Mouse (Mus musculus) liver, postnatal 0 days (tissue): ENCODE measurements around the gene Siglec1. TPM values are rescaled to one million over a fixed set of nuclear protein-coding genes. Genes with fewer than 3 reads are reported as not detected.

ENCODE experiments used
- ATAC-seq: fragments of 200-750 bp; cut with Nextera tagmentation; 2 replicates; pipeline ENCODE4 v1.8.0; 2017; ENCODE audit warnings: mild to moderate bottlenecking, moderate library complexity
- DNase-seq: peaks from one replicate; pipeline ENCODE4 v3.0.0-alpha.2; 2016
- H3K27ac ChIP-seq: fragments of 300-500 bp; sonication (generic); 2 replicates; pipeline ENCODE4 v1.5.1; 2014; ENCODE audit warnings: antibody characterized with exemption, moderate library complexity, mild to moderate bottlenecking, low read depth
- H3K27me3 ChIP-seq: fragments of 300-500 bp; sonication (generic); 2 replicates; pipeline ENCODE4 v1.6.1; 2014; ENCODE audit warnings: low read length, control low read depth, mixed read lengths; ENCODE audit not compliant: insufficient read depth
- H3K36me3 ChIP-seq: fragments of 300-500 bp; sonication (generic); replicated peaks from 2 replicates; pipeline ENCODE4 v1.6.1; 2014; ENCODE audit warnings: mild to moderate bottlenecking, control low read depth, low read length, moderate library complexity, mixed read lengths; ENCODE audit not compliant: insufficient read depth
- H3K4me1 ChIP-seq: fragments of 300-500 bp; sonication (generic); 2 replicates; pipeline ENCODE4 v1.6.1; 2014; ENCODE audit warnings: antibody characterized with exemption, mild to moderate bottlenecking, control low read depth; ENCODE audit not compliant: insufficient read depth
- H3K4me2 ChIP-seq: fragments of 300-500 bp; sonication (generic); 2 replicates; pipeline ENCODE4 v1.6.1; 2014; ENCODE audit warnings: low read depth, mild to moderate bottlenecking, low read length, moderate library complexity, mixed read lengths
- H3K4me3 ChIP-seq: fragments of 300-500 bp; sonication (generic); 2 replicates; pipeline ENCODE4 v1.5.1; 2014; ENCODE audit warnings: low read depth, low read length
- H3K9ac ChIP-seq: fragments of 300-500 bp; sonication (generic); replicated peaks from 2 replicates; pipeline ENCODE4 v1.6.1; 2014; ENCODE audit warnings: mild to moderate bottlenecking, moderate library complexity
- H3K9me3 ChIP-seq: fragments of 300-500 bp; sonication (generic); 2 replicates; pipeline ENCODE4 v1.6.1; 2016; ENCODE audit warnings: mild to moderate bottlenecking, control low read depth, low read length, mixed read lengths
- CTCF ChIP-seq: sonication (generic); IDR thresholded peaks from 2 replicates; pipeline ENCODE4 v1.5.1; 2016; ENCODE audit warnings: antibody characterized with exemption, low read depth
- EP300 ChIP-seq: IDR thresholded peaks from 2 replicates; pipeline ENCODE4 v1.6.1; 2016; ENCODE audit warnings: antibody characterized with exemption, low read depth, mild to moderate bottlenecking
- WGBS: fragments of 180-500 bp; shearing (Covaris S2); extraction: QIAGEN DNeasy Blood & Tissue Kit; methylation state at CpG from one replicate; pipeline ENCODE4 v1.1.7; 2014; ENCODE audit not compliant: insufficient replicate concordance; 5-methylcytosine and 5-hydroxymethylcytosine counted together
- polyA plus RNA-seq: library from polyadenylated mRNA; unstranded; fragments of >200 nt; fragmentation: Nextera tagmentation; extraction: Ambion mirVana; gene quantifications from 2 replicates; pipeline ENCODE4 v1.2.1, GENCODE M21; 2015

Gene Siglec1
- polyA plus RNA-seq, 1 experiment from 2014 or later, result 2.0 TPM

DNA sequence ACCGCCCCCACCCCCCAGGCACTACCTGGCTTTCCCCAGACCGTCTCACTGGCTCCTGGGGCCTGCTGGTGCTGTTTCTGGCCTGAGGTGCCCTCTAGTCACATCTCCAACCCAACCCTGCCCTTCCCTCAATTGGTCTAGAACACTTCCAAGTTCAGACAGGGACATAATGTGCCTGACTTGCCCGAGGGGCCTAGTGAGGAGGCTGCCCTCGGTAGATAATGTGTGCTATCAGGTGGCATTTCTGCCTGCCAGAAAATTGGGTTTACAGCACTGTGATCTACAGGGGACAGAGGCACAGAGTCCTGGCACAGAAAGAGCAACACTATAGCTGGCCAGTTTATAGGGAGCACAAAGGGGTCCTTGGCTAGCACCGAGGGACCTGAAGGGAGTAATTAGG lies 34.5 kb downstream of the Siglec1 start:
- no peaks in the 10 kb centered on the region for H3K36me3 ChIP-seq
- 49% methylated on average over 5 of the region's 5 CpGs for WGBS
- DNase-seq (no peak), ATAC-seq (peak; percentile 81)
- no peak overlapping the region for H3K4me2 ChIP-seq
- no peak overlapping the region for H3K9ac ChIP-seq
- no peaks in the 10 kb centered on the region for H3K9me3 ChIP-seq
- peaks cover 47% of the 10 kb centered on the region for H3K27me3 ChIP-seq
- H3K4me1 ChIP-seq, result peaks cover 19% of the 10 kb centered on the region
- TF ChIP-seq CTCF, result no peak
- peak; percentile 95 for TF ChIP-seq EP300
- no peak overlapping the region for H3K27ac ChIP-seq
- no peak overlapping the region for H3K4me3 ChIP-seq

DNA sequence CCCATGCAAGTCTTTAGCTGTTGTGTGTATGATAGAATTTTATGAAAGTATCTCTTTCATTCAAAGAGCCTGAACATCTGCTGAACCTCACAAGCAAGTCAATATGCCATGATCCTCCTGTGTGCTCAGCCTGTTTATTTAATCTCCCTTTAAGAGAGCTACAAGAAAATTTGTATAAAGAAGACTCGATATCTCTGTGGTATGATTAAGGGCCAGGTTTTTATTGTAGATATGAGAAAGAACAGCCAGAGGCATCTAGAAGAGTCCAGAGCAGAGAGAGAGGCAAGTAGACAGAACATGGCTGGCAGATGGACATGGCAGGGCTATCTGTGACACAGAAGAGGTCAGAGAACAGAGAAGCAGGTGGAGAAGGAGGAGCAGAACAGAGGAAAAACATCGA lies 40.5 kb downstream of the Siglec1 start:
- Histone ChIP-seq H3K4me2 (no peak overlapping the region), H3K36me3 (no peaks in the 10 kb centered on the region), H3K27ac (no peak overlapping the region), H3K9me3 (no peaks in the 10 kb centered on the region), H3K27me3 (peaks cover 24% of the 10 kb centered on the region), H3K4me1 (peaks cover 16% of the 10 kb centered on the region), H3K4me3 (no peak overlapping the region), H3K9ac (no peak overlapping the region)
- WGBS, result 58% methylated on average over 2 of the region's 2 CpGs
- ATAC-seq (no peak), DNase-seq (no peak)
- TF ChIP-seq CTCF (no peak), EP300 (peak; percentile 59; the same call in 1 of the 2 replicates)

DNA sequence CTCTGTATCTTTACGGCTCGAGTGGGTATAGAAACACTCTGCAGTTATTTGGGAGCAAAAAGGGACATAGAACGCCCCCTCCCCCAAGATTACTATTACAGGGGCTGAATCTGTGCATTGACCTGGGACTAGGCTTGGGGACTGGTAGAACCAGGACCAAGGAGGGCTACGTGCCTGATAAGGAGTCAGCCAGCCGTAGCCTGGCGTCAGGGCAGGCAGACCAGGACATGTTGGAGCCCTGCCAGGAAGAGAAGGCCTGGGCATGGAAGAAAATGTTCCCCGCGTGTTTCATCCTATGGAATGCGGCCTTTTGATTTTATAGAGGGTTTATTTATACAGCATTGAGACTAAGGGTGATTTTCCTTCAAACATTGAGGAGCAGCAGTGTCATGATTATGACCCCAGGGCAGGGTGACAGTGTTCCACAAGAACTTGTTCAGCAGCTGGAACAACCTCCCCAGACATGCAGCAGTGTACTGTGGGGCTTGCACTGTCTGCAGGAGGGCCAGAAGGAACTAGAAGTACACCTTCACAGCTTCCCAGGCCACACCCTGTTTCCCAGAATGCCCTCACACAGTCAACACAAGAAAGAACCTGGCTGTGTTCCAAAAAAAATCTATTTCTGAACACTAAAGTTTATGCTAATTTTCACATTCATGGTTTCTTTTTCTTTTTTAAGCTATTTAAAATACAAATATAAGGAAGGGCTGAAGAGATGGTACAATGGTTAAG lies 41.4 kb downstream of the Siglec1 start:
- peaks cover 32% of the 10 kb centered on the region for H3K27me3 ChIP-seq

DNA sequence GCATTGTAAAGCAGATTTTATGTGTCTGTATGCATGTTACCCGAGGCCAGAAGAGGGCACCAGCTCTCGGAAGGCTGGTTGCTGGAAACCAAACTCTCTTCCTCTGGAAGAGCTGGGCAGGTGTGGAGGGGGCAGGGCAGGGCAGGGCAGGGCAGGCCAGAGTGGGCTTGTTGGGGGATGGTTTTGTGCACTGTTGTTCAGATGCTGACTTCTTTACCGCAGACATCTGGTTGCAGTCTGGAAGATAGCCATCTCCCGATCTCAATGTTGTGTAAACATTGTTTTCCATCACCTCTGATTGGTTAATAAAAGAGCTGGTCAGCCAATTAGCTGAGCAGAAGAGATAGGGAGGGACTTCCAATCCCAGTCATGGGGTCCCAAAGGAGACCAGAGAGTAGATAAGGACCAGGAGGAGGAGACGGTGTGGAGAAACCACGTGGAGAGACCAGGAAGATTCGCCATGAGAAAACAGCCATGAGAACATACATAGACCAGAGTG lies 42.2 kb downstream of the Siglec1 start:
- ATAC-seq, result no peak
- TF ChIP-seq CTCF (peak; percentile 47), EP300 (no peak)
- H3K27ac ChIP-seq, result no peak overlapping the region
- peaks cover 40% of the 10 kb centered on the region for H3K27me3 ChIP-seq
- WGBS, result 16% methylated on average over 7 of the region's 7 CpGs
- no peak overlapping the region for H3K4me3 ChIP-seq
- no peak overlapping the region for H3K9ac ChIP-seq
- no peaks in the 10 kb centered on the region for H3K36me3 ChIP-seq
- peaks cover 16% of the 10 kb centered on the region for H3K4me1 ChIP-seq
- H3K9me3 ChIP-seq, result no peaks in the 10 kb centered on the region
- no peak overlapping the region for H3K4me2 ChIP-seq
- DNase-seq, result no peak

More for the DNA sequence above, 41.4 kb downstream of the Siglec1 start:
- Histone ChIP-seq H3K4me3 (no peak overlapping the region), H3K4me2 (no peak overlapping the region), H3K36me3 (no peaks in the 10 kb centered on the region), H3K4me1 (peaks cover 16% of the 10 kb centered on the region), H3K27ac (no peak overlapping the region), H3K9ac (no peak overlapping the region), H3K9me3 (no peaks in the 10 kb centered on the region)
- 70% methylated on average over 9 of the region's 9 CpGs for whole genome bisulfite sequencing
- no peak for TF ChIP-seq CTCF
- TF ChIP-seq EP300, result no peak
- ATAC-seq (no peak), DNase-seq (no peak)

DNA sequence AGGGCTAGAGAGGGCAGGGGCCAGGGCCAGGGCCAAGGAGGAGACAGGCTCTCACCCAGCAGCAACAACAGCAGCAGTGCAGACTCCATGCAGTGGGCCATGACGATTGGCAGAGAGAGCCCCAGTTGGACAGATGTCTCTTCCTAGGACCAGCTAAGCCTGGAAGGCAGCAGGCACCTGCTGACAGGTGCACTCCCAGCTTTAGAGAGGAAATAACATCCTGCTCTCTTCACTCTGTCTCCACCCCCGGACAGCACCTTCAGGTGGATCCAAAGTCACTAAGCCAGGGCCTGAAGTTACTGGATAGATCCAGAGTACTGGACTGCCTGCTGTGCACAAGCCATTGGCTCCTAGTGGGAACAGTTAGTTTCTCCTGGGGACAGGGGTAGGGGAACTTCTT lies 43.6 kb downstream of the Siglec1 start, which contains the start of gene Gfra4:
TSS of gene Gfra4 (minus strand) at position 101 of the 400 bp plus-strand sequence.
- no peak within 1 kb of the TSS for H3K4me3 ChIP-seq
- ATAC-seq (no peak), DNase-seq (no peak)
- H3K9ac ChIP-seq, result no peak within 1 kb of the TSS
- TF ChIP-seq CTCF, result no peak
- no peak for TF ChIP-seq EP300
- 77% methylated on average over 2 of the region's 2 CpGs for WGBS
- H3K27ac ChIP-seq, result no peak within 1 kb of the TSS
- H3K9me3 ChIP-seq, result no peaks in the 10 kb centered on the region
- peaks cover 16% of the 10 kb centered on the region for H3K4me1 ChIP-seq
- H3K36me3 ChIP-seq, result no peaks in the 10 kb centered on the region
- H3K4me2 ChIP-seq, result peak within 1 kb of the TSS; percentile 67; the same call in 1 of the 2 replicates
- peaks cover 47% of the 10 kb centered on the region for H3K27me3 ChIP-seq

DNA sequence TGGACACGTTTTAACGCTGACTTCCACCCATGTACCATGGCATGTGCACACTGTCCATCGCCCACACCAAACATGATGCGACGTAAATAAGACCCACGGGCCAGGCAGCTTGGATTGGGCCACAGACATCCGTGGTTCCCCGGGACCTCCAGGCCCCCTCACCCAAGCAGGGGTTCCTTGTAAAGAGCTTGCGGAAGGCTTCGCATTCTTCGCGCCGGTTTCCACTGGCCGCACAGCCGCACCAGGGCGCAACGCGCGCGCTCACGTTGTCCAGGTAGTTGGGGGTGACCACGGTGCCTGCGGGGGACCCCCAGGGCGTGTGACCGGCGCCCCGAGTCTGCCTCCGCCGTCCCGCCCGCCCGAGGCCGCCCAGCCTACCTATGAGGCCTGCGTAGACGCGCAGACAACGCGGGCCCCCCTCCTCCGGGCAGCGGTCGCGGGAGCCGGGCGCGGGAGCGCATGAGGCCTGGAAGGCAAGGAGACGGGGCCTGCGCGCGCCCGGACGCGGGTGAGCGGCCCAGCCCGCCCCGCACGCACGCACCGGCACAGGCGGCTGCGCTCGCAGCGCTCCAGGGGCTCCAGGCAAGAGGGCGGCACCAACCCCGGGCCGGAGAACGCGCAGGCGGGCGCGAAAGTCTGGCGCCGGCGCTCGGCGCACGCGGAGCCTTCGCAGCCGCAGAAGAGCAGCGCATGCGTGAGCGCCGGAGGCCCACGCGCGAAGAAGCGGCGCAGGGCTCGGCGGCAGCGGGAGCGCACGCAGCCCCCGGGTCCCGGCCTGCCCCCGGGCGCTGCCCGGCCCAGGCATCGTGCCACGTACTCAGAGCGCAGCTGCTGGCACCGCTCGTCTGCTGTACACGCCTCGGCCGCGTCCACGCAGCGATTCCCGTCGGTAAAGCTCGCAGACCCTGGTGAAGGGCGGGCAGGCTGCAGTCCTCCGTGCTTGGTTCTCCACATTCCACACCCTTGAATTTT lies 45.4 kb downstream of the Siglec1 start:
- WGBS, result 4% methylated on average over 107 of the region's 115 CpGs
- TF ChIP-seq CTCF (no peak), EP300 (no peak)
- Histone ChIP-seq H3K36me3 (no peaks in the 10 kb centered on the region), H3K27ac (no peak overlapping the region), H3K9ac (no peak overlapping the region), H3K4me1 (peaks cover 16% of the 10 kb centered on the region), H3K9me3 (no peaks in the 10 kb centered on the region), H3K4me2 (peak overlapping the region; percentile 67), H3K27me3 (peaks cover 47% of the 10 kb centered on the region), H3K4me3 (peak overlapping the region; percentile 36)
- DNase-seq (no peak), ATAC-seq (no peak)
